Mouse (Mus musculus): ENCODE measurements around the gene Gapdhs. TPM values are rescaled to one million over a fixed set of nuclear protein-coding genes. Genes with fewer than 3 reads are reported as not detected.

Gene Gapdhs
- polyA plus RNA-seq, 1 experiment from 2014 or later, result 0.88 TPM

GRCm38 (mm10) chr7:30777081-30777579 lies 33.6 kb upstream of the Gapdhs start:
- Histone ChIP-seq H3K27me3 (ENCODE audit: control insufficient read depth, insufficient read depth, low read length) (no peaks in the 10 kb centered on the region), H3K27ac (ENCODE audit: low read depth, low read length) (no peak overlapping the region), H3K9ac (ENCODE audit: low read length) (no peak overlapping the region), H3K36me3 (ENCODE audit: control insufficient read depth, insufficient read depth, low read length) (no peaks in the 10 kb centered on the region), H3K9me3 (ENCODE audit: control insufficient read depth, low read length) (no peaks in the 10 kb centered on the region), H3K4me1 (ENCODE audit: control insufficient read depth, insufficient read depth, low read length) (no peaks in the 10 kb centered on the region), H3K4me3 (ENCODE audit: low read depth, low read length) (no peak overlapping the region), H3K4me2 (ENCODE audit: low read depth) (no peak overlapping the region)
- no peak for DNase-seq (ENCODE audit: low spot score)
- no peak for ATAC-seq (ENCODE audit: insufficient read depth, low FRiP score, low TSS enrichment)
- WGBS, result 55% methylated on average over 7 of the region's 7 CpGs

GRCm38 (mm10) chr7:30776104-30776503 lies 32.6 kb upstream of the Gapdhs start:
- H3K27me3 ChIP-seq (ENCODE audit: control insufficient read depth, insufficient read depth, low read length), result no peaks in the 10 kb centered on the region
- H3K4me1 ChIP-seq (ENCODE audit: control insufficient read depth, insufficient read depth, low read length), result no peaks in the 10 kb centered on the region
- H3K36me3 ChIP-seq (ENCODE audit: control insufficient read depth, insufficient read depth, low read length), result no peaks in the 10 kb centered on the region
- DNase-seq (ENCODE audit: low spot score) (no peak), ATAC-seq (ENCODE audit: insufficient read depth, low FRiP score, low TSS enrichment) (no peak)
- H3K4me3 ChIP-seq (ENCODE audit: low read depth, low read length), result no peak overlapping the region
- no peak overlapping the region for H3K4me2 ChIP-seq (ENCODE audit: low read depth)
- no peak overlapping the region for H3K9ac ChIP-seq (ENCODE audit: low read length)
- 87% methylated on average over 9 of the region's 9 CpGs for WGBS
- H3K9me3 ChIP-seq (ENCODE audit: control insufficient read depth, low read length), result no peaks in the 10 kb centered on the region
- H3K27ac ChIP-seq (ENCODE audit: low read depth, low read length), result no peak overlapping the region

DNA sequence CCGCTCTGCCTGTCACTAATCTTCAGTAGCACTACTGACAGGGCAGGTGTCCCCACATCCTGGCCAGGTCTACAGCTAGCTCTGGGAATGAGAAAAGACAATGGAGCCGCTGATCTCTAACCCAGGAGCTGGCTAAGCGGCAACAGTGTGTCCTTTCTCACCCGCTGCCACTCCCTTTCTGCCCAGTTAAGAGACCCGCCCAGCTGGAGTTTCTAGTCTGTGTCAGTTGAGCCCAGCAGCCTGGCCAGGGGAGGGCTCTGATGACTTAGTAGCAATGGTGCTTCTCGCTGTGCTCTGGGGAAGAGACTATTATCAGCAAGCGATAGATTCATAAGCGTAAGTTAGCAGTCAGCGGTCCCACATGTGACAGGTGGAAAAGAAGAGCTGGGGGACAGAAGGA lies 25.8 kb upstream of the Gapdhs start:
- Histone ChIP-seq H3K36me3 (ENCODE audit: control insufficient read depth, insufficient read depth, low read length) (no peaks in the 10 kb centered on the region), H3K4me2 (ENCODE audit: low read depth) (no peak overlapping the region), H3K27ac (ENCODE audit: low read depth, low read length) (no peak overlapping the region), H3K27me3 (ENCODE audit: control insufficient read depth, insufficient read depth, low read length) (no peaks in the 10 kb centered on the region), H3K4me3 (ENCODE audit: low read depth, low read length) (no peak overlapping the region), H3K9me3 (ENCODE audit: control insufficient read depth, low read length) (no peaks in the 10 kb centered on the region), H3K9ac (ENCODE audit: low read length) (no peak overlapping the region), H3K4me1 (ENCODE audit: control insufficient read depth, insufficient read depth, low read length) (no peaks in the 10 kb centered on the region)
- no peak for DNase-seq (ENCODE audit: low spot score)
- no peak for ATAC-seq (ENCODE audit: insufficient read depth, low FRiP score, low TSS enrichment)
- WGBS, result 40% methylated on average over 9 of the region's 9 CpGs

DNA sequence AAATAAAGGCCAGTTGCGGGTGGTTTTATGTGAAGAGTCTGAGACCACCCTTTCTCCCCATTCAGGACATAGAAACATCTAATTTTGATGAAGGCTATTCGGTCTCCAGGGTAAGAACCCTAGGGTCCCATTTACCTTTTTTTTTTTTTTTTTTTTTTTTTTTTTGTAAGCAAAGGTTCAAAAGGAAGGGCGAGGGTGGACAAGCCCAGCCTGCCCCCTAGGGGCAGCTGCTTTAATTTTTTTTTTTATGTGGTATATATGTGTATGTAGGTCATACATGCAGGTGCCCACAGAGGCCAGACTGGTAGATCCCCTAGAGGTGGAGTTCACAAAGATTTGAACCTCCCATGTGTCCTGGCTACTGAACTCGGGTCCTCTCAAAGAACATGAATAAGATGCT lies 22.9 kb upstream of the Gapdhs start:
- DNase-seq (ENCODE audit: low spot score) (no peak), ATAC-seq (ENCODE audit: insufficient read depth, low FRiP score, low TSS enrichment) (no peak)
- no peaks in the 10 kb centered on the region for H3K9me3 ChIP-seq (ENCODE audit: control insufficient read depth, low read length)
- H3K27me3 ChIP-seq (ENCODE audit: control insufficient read depth, insufficient read depth, low read length), result no peaks in the 10 kb centered on the region
- H3K27ac ChIP-seq (ENCODE audit: low read depth, low read length), result no peak overlapping the region
- H3K4me2 ChIP-seq (ENCODE audit: low read depth), result no peak overlapping the region
- H3K4me1 ChIP-seq (ENCODE audit: control insufficient read depth, insufficient read depth, low read length), result no peaks in the 10 kb centered on the region
- H3K36me3 ChIP-seq (ENCODE audit: control insufficient read depth, insufficient read depth, low read length), result no peaks in the 10 kb centered on the region
- 80% methylated on average over 4 of the region's 4 CpGs for WGBS
- no peak overlapping the region for H3K4me3 ChIP-seq (ENCODE audit: low read depth, low read length)
- H3K9ac ChIP-seq (ENCODE audit: low read length), result no peak overlapping the region

GRCm38 (mm10) chr7:30765173-30765572 lies 21.7 kb upstream of the Gapdhs start:
- 40% methylated on average over 11 of the region's 11 CpGs for WGBS
- H3K9ac ChIP-seq (ENCODE audit: low read length), result no peak overlapping the region
- no peaks in the 10 kb centered on the region for H3K36me3 ChIP-seq (ENCODE audit: control insufficient read depth, insufficient read depth, low read length)
- 0 out of 2 replicates have a peak overlapping the region, but pooled peaks have one; percentile 13 for H3K4me2 ChIP-seq (ENCODE audit: low read depth)
- no peak for DNase-seq (ENCODE audit: low spot score)
- no peaks in the 10 kb centered on the region for H3K9me3 ChIP-seq (ENCODE audit: control insufficient read depth, low read length)
- no peaks in the 10 kb centered on the region for H3K4me1 ChIP-seq (ENCODE audit: control insufficient read depth, insufficient read depth, low read length)
- no peaks in the 10 kb centered on the region for H3K27me3 ChIP-seq (ENCODE audit: control insufficient read depth, insufficient read depth, low read length)
- no peak overlapping the region for H3K4me3 ChIP-seq (ENCODE audit: low read depth, low read length)
- no peak overlapping the region for H3K27ac ChIP-seq (ENCODE audit: low read depth, low read length)
- no peak; the same call in 1 of the 2 replicates for ATAC-seq (ENCODE audit: insufficient read depth, low FRiP score, low TSS enrichment)

DNA sequence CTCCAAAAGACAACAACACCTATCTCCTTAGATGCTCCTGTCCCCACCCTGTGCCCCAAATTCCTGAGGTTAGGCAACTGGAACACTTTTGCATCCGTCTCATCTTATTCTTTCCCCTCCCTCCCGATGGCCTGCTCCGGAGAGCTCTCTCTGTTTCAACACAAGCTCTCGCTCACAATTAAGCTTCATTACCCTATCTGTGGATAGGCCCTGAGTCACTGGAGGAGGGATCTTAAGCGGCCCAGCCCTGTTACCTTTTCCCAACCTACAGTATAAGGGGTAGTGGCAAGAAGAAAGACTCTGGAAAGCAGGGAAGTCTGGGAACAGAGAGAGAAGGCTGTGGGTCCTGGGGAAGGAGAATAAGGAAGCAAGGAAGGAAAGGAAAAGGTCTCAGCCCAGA lies 20.0 kb upstream of the Gapdhs start, which contains the start of gene Dmkn:
Gene Dmkn (plus strand): TSS at position 301 of the 400 bp plus-strand sequence.
- DNase-seq (ENCODE audit: low spot score), result no peak
- WGBS, result 46% methylated on average over 5 of the region's 5 CpGs
- H3K9me3 ChIP-seq (ENCODE audit: control insufficient read depth, low read length), result no peaks in the 10 kb centered on the region

DNA sequence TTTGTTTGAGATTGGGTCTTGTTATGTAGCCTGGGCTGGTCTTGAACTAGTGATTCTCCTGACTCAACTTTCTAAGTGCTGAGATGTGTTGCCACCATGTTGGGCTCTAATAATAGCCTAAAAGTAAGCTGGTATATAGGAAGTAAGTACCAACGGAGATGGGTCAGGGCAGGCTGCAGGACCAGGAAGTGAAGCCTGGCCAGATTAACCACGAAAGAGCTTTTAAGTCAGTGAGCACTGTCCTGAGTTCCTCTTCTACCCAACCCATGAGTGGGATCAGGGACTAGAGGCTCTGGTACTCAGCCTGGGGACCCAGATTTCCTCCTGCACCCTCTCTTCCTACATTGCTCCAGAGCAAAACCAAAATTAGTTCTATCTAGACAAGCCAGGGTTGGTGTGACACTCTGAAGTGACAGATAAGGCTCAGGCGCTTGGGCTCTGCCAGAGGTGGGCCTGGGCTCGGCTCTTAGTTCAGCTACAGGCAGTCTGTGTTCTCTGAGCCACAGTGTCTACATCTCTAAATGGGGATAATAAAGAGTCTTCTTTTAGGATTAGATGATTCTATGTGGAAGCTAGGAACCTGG lies 18.4 kb upstream of the Gapdhs start:
- Histone ChIP-seq H3K4me2 (ENCODE audit: low read depth) (no peak overlapping the region), H3K27ac (ENCODE audit: low read depth, low read length) (no peak overlapping the region), H3K4me1 (ENCODE audit: control insufficient read depth, insufficient read depth, low read length) (no peaks in the 10 kb centered on the region), H3K4me3 (ENCODE audit: low read depth, low read length) (no peak overlapping the region), H3K9me3 (ENCODE audit: control insufficient read depth, low read length) (no peaks in the 10 kb centered on the region), H3K27me3 (ENCODE audit: control insufficient read depth, insufficient read depth, low read length) (no peaks in the 10 kb centered on the region), H3K36me3 (ENCODE audit: control insufficient read depth, insufficient read depth, low read length) (no peaks in the 10 kb centered on the region), H3K9ac (ENCODE audit: low read length) (no peak overlapping the region)
- WGBS, result 82% methylated on average over 4 of the region's 4 CpGs
- ATAC-seq (ENCODE audit: insufficient read depth, low FRiP score, low TSS enrichment) (no peak), DNase-seq (ENCODE audit: low spot score) (no peak)

More for the DNA sequence above, 20.0 kb upstream of the Gapdhs start, which contains the start of gene Dmkn:
- H3K36me3 ChIP-seq (ENCODE audit: control insufficient read depth, insufficient read depth, low read length), result no peaks in the 10 kb centered on the region
- no peak within 1 kb of the TSS for H3K27ac ChIP-seq (ENCODE audit: low read depth, low read length)
- H3K27me3 ChIP-seq (ENCODE audit: control insufficient read depth, insufficient read depth, low read length), result no peaks in the 10 kb centered on the region
- no peak for ATAC-seq (ENCODE audit: insufficient read depth, low FRiP score, low TSS enrichment)
- H3K4me2 ChIP-seq (ENCODE audit: low read depth), result no peak within 1 kb of the TSS
- no peak within 1 kb of the TSS for H3K9ac ChIP-seq (ENCODE audit: low read length)
- H3K4me3 ChIP-seq (ENCODE audit: low read depth, low read length), result no peak within 1 kb of the TSS
- H3K4me1 ChIP-seq (ENCODE audit: control insufficient read depth, insufficient read depth, low read length), result no peaks in the 10 kb centered on the region

DNA sequence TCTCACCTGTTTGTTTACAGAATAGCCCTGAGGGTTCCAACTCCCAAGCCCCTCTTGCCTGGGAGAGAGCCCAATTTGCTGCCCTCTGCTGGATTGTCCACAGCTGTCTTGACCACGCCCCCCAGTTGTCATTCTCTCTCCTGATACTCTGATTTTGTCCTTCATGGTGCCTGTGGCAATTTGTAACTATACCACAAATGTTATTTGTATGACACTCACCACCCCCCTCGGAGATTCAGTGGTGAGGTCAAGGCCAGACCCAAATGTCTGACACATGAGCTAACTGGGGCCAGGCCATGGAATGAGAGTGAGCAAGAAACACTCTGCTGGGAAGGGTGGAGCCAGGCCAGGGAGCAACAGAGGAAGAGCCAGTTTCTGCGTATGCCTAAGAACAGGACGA lies 15.4 kb upstream of the Gapdhs start:
- H3K27me3 ChIP-seq (ENCODE audit: control insufficient read depth, insufficient read depth, low read length), result no peaks in the 10 kb centered on the region
- H3K4me2 ChIP-seq (ENCODE audit: low read depth), result no peak overlapping the region
- H3K27ac ChIP-seq (ENCODE audit: low read depth, low read length), result no peak overlapping the region
- H3K9me3 ChIP-seq (ENCODE audit: control insufficient read depth, low read length), result no peaks in the 10 kb centered on the region
- H3K9ac ChIP-seq (ENCODE audit: low read length), result no peak overlapping the region
- DNase-seq (ENCODE audit: low spot score) (peak; percentile 27), ATAC-seq (ENCODE audit: insufficient read depth, low FRiP score, low TSS enrichment) (no peak)
- H3K4me3 ChIP-seq (ENCODE audit: low read depth, low read length), result no peak overlapping the region
- H3K4me1 ChIP-seq (ENCODE audit: control insufficient read depth, insufficient read depth, low read length), result no peaks in the 10 kb centered on the region
- WGBS, result 34% methylated on average over 4 of the region's 4 CpGs
- no peaks in the 10 kb centered on the region for H3K36me3 ChIP-seq (ENCODE audit: control insufficient read depth, insufficient read depth, low read length)

DNA sequence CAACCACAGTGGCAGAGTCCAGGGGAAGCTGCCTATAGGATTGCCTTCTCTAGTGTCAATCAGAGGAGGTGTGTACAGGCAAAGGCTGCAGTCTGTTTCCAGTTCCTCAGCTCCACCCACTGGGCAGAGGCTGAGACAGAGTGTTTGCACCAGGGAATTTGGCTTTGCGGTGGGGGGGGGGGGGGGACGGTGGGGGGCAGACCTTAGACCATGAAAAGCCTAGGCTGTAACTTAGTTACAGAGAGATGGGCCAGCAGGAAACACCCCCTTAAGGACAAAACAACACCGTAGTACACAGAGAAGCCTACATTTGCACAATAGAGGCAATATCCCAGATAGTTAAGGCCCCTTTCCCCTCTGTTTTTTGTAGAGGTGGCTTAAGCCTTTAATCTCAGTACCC lies 13.5 kb upstream of the Gapdhs start:
- Histone ChIP-seq H3K4me3 (ENCODE audit: low read depth, low read length) (no peak overlapping the region), H3K9ac (ENCODE audit: low read length) (no peak overlapping the region), H3K27ac (ENCODE audit: low read depth, low read length) (no peak overlapping the region), H3K4me2 (ENCODE audit: low read depth) (no peak overlapping the region), H3K9me3 (ENCODE audit: control insufficient read depth, low read length) (no peaks in the 10 kb centered on the region), H3K4me1 (ENCODE audit: control insufficient read depth, insufficient read depth, low read length) (no peaks in the 10 kb centered on the region), H3K27me3 (ENCODE audit: control insufficient read depth, insufficient read depth, low read length) (no peaks in the 10 kb centered on the region), H3K36me3 (ENCODE audit: control insufficient read depth, insufficient read depth, low read length) (no peaks in the 10 kb centered on the region)
- WGBS, result 67% methylated on average over 3 of the region's 3 CpGs
- ATAC-seq (ENCODE audit: insufficient read depth, low FRiP score, low TSS enrichment), result no peak
- DNase-seq (ENCODE audit: low spot score), result no peak
